Mouse (Mus musculus) testis, adult 2 months (tissue): ENCODE results near the gene Ttc19.

Experiments used
- CTCF ChIP-seq: fragments of 200-500 bp; IDR thresholded peaks from 2 replicates; pipeline ENCODE4 v1.5.1; 2012; ENCODE audit warnings: low read depth, mild to moderate bottlenecking, inconsistent platforms, low read length, moderate library complexity; ENCODE audit not compliant: control insufficient read depth, insufficient read depth, insufficient replicate concordance
- POLR2A ChIP-seq: fragments of 200-500 bp; IDR thresholded peaks from 2 replicates; pipeline ENCODE4 v1.6.1; 2012; ENCODE audit warnings: low read depth, mild to moderate bottlenecking, inconsistent platforms, low read length, moderate library complexity; ENCODE audit not compliant: control insufficient read depth

DNA sequence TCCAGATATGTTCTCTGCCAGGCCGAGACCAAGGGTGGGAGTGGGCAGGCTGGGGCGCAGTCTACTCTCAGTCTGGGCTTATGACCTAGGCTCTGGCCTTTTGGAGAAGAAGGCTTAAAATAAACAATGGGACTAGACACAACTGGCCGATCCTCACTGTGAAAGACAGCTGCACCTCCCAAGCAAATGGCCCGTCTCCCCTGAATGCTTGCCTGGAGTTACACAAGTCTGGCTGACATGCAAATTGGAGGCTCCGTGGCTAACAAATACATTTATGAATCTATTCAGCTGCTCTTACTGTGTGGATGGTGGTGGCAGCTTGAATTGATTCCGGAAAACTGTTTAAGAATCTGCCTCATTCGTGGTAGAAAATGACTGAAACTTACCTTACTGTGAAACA is 15.6 kb upstream of the Ttc19 start:
- TF ChIP-seq CTCF: no peak
- TF ChIP-seq POLR2A: no peak
